Mouse (Mus musculus): ENCODE data around the gene Guca2b.
"Not testable (repeated sequence)": the region's sequence is repeated elsewhere in the genome, so short reads cannot be mapped to it uniquely, and the experiment has no call there.

Gene Guca2b

GRCm38 (mm10) chr4:119657011-119657410 is 1.7 kb downstream of the Guca2b start:
- no peak for DNase-seq (ENCODE audit: low spot score in 2 of 2)

DNA sequence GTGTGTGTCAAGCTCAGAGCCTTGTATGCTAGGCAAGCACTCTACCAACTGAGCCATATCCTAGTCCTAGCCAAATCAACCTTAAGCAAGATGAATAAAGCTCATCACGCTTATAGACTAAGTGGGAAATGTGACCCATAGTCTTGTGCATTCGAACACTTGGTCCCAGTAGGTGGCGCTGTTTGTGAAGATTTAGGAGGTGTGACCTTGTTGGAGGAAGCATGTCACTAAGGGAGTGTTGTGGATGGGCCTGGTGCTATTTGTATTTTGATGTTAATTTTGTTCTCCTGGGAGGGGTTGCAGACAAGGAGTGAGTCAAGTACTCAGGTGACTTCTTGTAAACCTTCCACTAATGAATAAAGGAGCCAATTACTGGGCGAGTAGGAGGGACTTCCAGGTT is 16.1 kb downstream of the Guca2b start:
- DNase-seq (ENCODE audit: low spot score in 2 of 2), result no peak

GRCm38 (mm10) chr4:119638656-119639055 is 20.1 kb downstream of the Guca2b start:
- no peak for DNase-seq (ENCODE audit: low spot score in 2 of 2)

GRCm38 (mm10) chr4:119637946-119638345 is 20.8 kb downstream of the Guca2b start:
- DNase-seq (ENCODE audit: low spot score in 2 of 2), result no peak

- DNase-seq (ENCODE audit: low spot score in 2 of 2), result no peak
Observed at GRCm38 (mm10) chr4:119637176-119637845, 21.4 kb downstream of the Guca2b start, which contains the start of gene Guca2a. Guca2a (plus strand) TSS chr4:119637704.

- no peak for DNase-seq (ENCODE audit: low spot score in 2 of 2)
Observed at GRCm38 (mm10) chr4:119636731-119637130, 22.0 kb downstream of the Guca2b start.

DNA sequence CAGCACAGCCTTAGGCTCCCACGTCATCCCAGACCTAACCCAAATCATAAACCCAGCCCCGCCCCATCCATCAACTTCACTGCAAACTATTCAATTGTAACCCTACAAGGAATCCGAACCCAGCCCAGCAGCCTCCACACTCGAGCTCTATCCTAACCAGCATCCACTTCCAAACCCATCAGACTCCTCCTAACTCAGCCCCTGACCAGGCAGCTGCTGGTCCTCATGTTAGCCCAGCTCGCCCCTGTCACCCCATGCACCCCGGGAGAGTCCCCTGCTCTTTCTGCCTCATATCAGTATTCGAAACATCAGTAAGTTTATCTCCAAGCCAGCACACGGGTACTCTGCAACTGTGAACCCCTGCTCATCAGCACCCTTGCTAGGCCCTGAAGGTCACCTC is 23.1 kb downstream of the Guca2b start:
- DNase-seq (ENCODE audit: low spot score in 2 of 2), result no peak

DNA sequence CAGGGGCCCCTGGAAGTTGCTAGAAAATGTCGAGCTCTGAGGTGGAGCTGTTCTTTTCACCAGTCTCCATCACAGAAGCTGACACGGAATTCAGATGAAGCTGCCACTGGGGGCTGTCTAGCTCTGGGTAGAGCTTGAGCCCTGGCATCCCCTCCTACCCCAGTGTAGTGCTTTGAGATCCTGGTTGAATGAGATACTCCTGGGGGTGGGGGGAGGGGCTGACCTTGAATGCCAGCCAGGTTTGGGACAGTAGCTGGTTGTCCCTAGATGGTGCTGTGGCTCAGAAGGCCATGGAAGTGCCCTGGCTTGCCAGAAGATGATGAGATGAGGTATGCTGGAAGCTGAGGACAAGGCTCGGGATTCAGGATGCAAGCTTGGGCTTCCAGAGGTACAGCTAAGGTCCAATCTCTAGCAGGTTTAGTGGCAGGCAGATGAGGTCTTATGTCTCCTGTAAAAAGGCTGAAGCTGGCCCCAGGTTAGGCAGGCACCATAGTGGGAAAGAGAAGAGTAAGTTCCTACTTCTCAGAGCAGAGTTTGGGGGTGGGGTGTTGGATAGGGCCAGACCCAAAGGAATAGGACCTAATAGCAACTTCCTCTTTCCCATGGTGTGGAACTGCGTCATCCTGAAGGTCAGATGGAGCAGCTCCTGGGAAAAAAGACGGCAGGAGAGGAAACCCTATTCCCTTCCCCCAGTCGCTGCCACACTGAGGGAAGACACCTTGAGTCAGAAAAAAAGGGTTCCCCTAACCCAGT is 23.7 kb downstream of the Guca2b start:
- DNase-seq (ENCODE audit: low spot score in 2 of 2), result no peak

GRCm38 (mm10) chr4:119633948-119634347 is 24.8 kb downstream of the Guca2b start:
- no peak for DNase-seq (ENCODE audit: low spot score in 2 of 2)

DNA sequence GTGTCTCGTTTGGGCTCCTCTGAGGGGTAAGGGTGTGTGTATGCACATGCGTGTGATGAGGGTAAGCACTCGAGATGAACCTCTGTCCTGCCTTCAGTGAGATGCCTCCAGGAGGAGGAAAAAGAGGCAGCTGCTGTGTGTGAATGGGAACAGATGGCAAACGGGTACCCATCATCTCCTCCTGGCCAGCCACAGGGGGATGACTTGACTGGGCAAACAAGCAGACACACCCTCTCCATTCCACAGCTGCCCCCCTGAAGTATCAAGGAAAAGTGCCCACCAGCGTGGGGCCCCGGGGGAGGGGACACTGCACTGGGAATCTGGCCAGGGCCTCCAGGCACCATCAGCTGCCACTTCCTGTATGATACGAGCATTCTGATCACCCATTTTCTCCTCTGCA is 25.4 kb downstream of the Guca2b start:
- DNase-seq (ENCODE audit: low spot score in 2 of 2), result no peak

DNA sequence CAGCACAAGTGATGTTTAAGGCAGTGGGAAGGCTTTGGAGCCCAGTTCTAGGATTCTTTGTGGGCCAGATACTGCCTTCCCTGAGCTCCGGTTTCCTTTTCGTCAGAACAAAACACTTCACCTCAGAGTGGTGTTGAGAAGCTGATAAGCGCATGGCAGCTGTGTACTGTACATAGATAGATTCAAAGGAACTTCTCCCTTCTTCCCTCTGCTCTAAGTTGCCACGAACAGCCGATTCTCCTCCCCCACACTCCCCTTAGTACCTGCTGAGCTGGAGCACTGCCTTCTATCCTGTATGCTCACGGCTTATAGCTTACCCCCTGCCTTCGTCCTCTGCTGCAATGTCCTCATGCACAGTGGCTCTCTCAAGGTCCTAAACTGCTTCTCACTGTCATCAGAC is 26.0 kb downstream of the Guca2b start:
- DNase-seq (ENCODE audit: low spot score in 2 of 2), result no peak

DNA sequence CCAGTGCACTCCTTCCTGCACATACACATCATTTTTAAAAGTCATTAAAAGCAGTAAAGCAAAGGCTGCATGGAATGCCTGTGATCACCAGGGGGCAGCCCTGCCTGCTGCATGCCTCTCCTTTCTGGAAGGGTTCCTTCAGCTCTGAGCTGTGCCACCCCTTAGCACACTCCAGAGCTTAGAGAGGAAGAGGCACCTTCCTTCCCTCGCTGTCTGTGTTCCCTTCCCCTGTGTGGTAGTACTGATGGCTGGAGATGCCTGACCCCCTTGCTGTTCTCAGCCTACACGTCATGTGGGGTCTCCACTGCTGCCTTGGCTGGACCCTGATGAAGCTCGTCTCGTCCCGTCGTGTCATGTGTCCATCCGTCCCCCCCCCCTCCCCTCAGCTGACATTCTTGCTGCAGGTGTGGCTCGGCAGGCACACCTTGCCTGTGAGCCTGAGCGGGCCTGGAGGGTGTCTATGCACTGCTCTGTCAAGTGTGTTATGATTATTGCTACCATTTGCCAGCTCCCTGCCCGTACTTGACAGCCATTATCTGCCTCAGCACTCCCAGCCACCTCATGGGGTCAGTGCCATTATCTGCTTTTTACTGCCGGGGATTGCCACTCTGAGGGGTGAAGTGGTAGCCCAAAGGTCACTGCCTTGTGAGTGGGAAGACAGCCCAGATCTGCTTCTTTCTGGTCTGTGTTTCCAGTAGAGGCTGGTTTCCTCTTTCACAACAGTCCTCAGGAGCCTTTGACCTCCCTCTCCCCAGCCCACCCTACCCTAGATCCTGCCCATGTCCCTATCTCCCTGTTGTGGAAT is 27.4 kb downstream of the Guca2b start:
- DNase-seq (ENCODE audit: low spot score in 2 of 2), result peak; percentile 39 to 63

- DNase-seq (ENCODE audit: low spot score in 2 of 2), result not testable (repeated sequence)
Observed at GRCm38 (mm10) chr4:119628363-119628762, 30.4 kb downstream of the Guca2b start.

GRCm38 (mm10) chr4:119627317-119627716 is 31.4 kb downstream of the Guca2b start:
- DNase-seq (ENCODE audit: low spot score in 2 of 2), result no peak

- no peak for DNase-seq (ENCODE audit: low spot score in 2 of 2)
Observed at GRCm38 (mm10) chr4:119626876-119627275, 31.9 kb downstream of the Guca2b start.

GRCm38 (mm10) chr4:119626081-119626645 is 32.6 kb downstream of the Guca2b start:
- DNase-seq (ENCODE audit: low spot score in 2 of 2), result no peak

DNA sequence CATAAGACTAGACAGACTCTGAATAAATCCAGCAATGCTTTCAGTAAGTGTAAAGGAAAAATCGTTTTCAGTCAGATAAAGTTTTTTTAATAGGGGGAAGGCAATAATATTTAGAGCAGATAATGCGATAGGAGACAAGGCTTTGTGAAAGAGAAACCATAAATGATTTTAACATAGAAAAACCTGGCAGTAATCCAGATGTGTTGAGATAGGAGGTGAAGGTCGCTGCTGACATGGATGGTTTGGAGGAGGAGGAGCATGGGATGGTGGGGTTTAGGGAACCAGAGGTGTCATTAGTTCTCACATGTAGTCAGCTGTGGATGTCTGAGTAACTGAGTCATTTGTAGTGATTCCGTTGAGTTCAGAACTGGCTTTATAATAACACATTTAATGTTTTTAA is 44.0 kb downstream of the Guca2b start:
- no peak for DNase-seq (ENCODE audit: low spot score in 2 of 2)

GRCm38 (mm10) chr4:119614078-119614477 is 44.7 kb downstream of the Guca2b start:
- no peak for DNase-seq (ENCODE audit: low spot score in 2 of 2)

GRCm38 (mm10) chr4:119609488-119609887 is 49.3 kb downstream of the Guca2b start:
- DNase-seq (ENCODE audit: low spot score in 2 of 2), result no peak

Data from frontal cortex, postnatal 36 days (tissue).